Mouse (Mus musculus) intestine, postnatal 0 days (tissue): ENCODE measurements around the gene Ppard. TPM values are rescaled to one million over a fixed set of nuclear protein-coding genes. Genes with fewer than 3 reads are reported as not detected.

Experiments used
- ATAC-seq: fragments of 200-750 bp; cut with Nextera tagmentation; 2 replicates; pipeline ENCODE4 v1.8.0; 2017; ENCODE audit warnings: mild to moderate bottlenecking, moderate TSS enrichment, moderate library complexity
- H3K27ac ChIP-seq: fragments of 300-500 bp; sonication (generic); 2 replicates; pipeline ENCODE4 v1.5.1; 2014; ENCODE audit warnings: mild to moderate bottlenecking, low read depth, low read length, moderate library complexity
- H3K27me3 ChIP-seq: fragments of 300-500 bp; sonication (generic); replicated peaks from 2 replicates; pipeline ENCODE4 v1.6.1; 2014; ENCODE audit warnings: low read length, mixed read lengths; ENCODE audit not compliant: control insufficient read depth, insufficient read depth
- H3K36me3 ChIP-seq: fragments of 300-500 bp; sonication (generic); 2 replicates; pipeline ENCODE4 v1.6.1; 2014; ENCODE audit warnings: mild to moderate bottlenecking, moderate library complexity; ENCODE audit not compliant: control insufficient read depth, insufficient read depth
- H3K4me1 ChIP-seq: fragments of 300-500 bp; sonication (generic); replicated peaks from 2 replicates; pipeline ENCODE4 v1.6.1; 2014; ENCODE audit warnings: antibody characterized with exemption, low read length, mixed read lengths; ENCODE audit not compliant: control insufficient read depth, insufficient read depth
- H3K4me2 ChIP-seq: fragments of 300-500 bp; sonication (generic); replicated peaks from 2 replicates; pipeline ENCODE4 v1.6.1; 2014; ENCODE audit warnings: low read depth, mild to moderate bottlenecking, moderate library complexity
- H3K4me3 ChIP-seq: fragments of 300-500 bp; sonication (generic); 2 replicates; pipeline ENCODE4 v1.5.1; 2014; ENCODE audit warnings: low read depth, low read length
- H3K9ac ChIP-seq: fragments of 300-500 bp; sonication (generic); 2 replicates; pipeline ENCODE4 v1.6.1; 2014; ENCODE audit warnings: mild to moderate bottlenecking, low read depth, low read length
- H3K9me3 ChIP-seq: fragments of 300-500 bp; sonication (generic); 2 replicates; pipeline ENCODE4 v1.6.1; 2016; ENCODE audit warnings: mixed run types; ENCODE audit not compliant: control insufficient read depth
- CTCF ChIP-seq: sonication (generic); IDR thresholded peaks from 2 replicates; pipeline ENCODE4 v1.5.1; 2016; ENCODE audit warnings: low read depth, mild to moderate bottlenecking, control low read depth, antibody characterized with exemption, moderate library complexity
- WGBS: fragments of 180-500 bp; shearing (Covaris S2); extraction: QIAGEN DNeasy Blood & Tissue Kit; methylation state at CpG from one replicate; pipeline ENCODE4 v1.1.7; 2014; 5-methylcytosine and 5-hydroxymethylcytosine counted together
- polyA plus RNA-seq: library from polyadenylated mRNA; unstranded; fragments of >200 nt; fragmentation: Nextera tagmentation; extraction: Ambion mirVana; gene quantifications from 2 replicates; pipeline ENCODE4 v1.2.1, GENCODE M21; 2015

Gene Ppard
- polyA plus RNA-seq, 1 experiment from 2014 or later, result 1.7 TPM

DNA sequence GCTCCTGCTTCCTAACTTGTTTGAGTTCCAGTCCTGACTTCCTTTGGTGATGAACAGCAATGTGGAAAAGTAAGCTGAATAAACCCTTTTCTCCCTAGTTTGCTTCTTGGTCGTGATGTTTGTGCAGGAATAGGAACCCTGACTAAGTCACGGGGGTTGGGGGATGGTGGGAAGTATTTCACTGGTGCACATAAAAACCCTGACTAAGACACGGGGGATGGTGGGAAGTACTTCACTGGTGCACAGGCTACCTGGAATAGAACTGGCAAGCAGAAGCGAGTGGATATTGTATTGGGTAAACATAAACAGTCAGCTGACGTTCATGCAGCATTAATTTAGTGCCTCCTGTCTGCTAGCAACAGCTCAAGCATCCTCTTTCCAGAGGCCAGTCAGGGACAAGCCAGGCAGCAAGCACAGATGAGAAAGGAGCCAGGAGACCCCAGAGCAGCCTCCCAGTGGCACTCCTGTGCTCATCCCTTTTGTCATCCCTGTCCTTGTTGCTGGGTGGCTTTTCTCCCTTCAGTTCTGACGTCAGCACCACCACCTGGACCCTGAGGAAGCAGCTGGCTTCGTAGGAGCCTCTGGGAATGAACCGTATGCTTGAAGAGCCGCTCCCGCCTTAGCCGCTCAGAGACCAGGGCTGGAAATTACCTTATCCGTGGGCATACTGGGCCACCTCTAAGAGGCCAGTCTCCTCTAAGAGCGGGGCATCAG, 30.8 kb downstream of the Ppard start:
- Histone ChIP-seq H3K27ac (no peak overlapping the region), H3K4me3 (no peak overlapping the region), H3K4me2 (no peak overlapping the region), H3K9ac (no peak overlapping the region), H3K9me3 (no peaks in the 10 kb centered on the region), H3K36me3 (peaks cover 3% of the 10 kb centered on the region; the same call in 1 of the 2 replicates), H3K4me1 (no peaks in the 10 kb centered on the region), H3K27me3 (no peaks in the 10 kb centered on the region)
- ATAC-seq, result no peak
- TF ChIP-seq CTCF, result 0 out of 2 replicates have a peak, but pooled peaks have one; percentile 19
- WGBS, result 54% methylated on average over 13 of the region's 13 CpGs

DNA sequence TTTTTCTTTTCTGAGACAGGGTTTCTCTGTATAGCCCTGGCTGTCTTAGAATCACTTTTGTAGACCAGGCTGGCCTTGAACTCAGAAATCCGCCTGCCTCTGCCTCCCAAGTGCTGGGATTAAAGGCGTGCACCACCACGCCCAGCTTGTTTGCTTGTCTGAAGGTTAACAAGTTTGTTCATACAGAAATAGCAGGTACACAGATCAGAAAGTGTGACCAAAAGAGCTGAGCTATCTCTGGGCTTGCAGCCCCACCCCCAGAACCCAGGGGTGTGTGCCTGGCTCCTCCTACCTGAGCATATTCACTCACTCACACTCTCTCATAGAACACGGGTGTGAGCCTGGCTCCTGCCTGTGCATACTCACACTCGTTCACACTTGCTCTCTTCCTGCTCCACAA, 34.8 kb downstream of the Ppard start:
- no peaks in the 10 kb centered on the region for H3K27me3 ChIP-seq
- no peak for ATAC-seq

DNA sequence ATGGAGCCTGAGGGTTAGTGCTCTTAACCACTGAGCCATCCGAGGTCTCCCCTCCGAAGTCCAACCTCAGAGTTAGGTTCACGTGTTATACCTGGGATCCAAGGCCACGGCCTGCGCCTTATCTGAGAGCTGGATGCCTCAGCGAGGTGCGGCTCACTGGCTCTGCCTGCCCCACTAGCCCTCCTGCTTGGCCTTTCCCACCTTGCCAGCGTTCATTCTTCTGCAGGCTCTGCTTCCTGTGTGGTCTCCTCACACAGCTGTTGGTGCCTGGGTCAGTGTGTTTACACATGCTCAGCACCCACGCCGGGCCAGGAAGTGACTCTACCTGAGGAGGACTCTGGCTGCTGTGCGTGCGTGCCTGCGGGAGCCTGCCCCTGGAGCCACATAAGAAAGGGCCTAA, 37.7 kb downstream of the Ppard start:
- H3K9me3 ChIP-seq, result no peaks in the 10 kb centered on the region
- H3K4me1 ChIP-seq, result 0 out of 2 replicates have a peak, but pooled peaks cover 3% of the 10 kb centered on the region
- H3K27me3 ChIP-seq, result no peaks in the 10 kb centered on the region
- no peak for TF ChIP-seq CTCF
- 19% methylated on average over 13 of the region's 13 CpGs for WGBS
- H3K4me3 ChIP-seq, result no peak overlapping the region
- H3K4me2 ChIP-seq, result no peak overlapping the region
- H3K27ac ChIP-seq, result peak overlapping the region; percentile 35; the same call in 1 of the 2 replicates
- no peaks in the 10 kb centered on the region for H3K36me3 ChIP-seq
- H3K9ac ChIP-seq, result no peak overlapping the region; the same call in 1 of the 2 replicates
- ATAC-seq, result peak; percentile 40

More for the DNA sequence above, 34.8 kb downstream of the Ppard start:
- Histone ChIP-seq H3K36me3 (no peaks in the 10 kb centered on the region), H3K4me3 (no peak overlapping the region), H3K4me2 (no peak overlapping the region), H3K27ac (no peak overlapping the region), H3K9ac (no peak overlapping the region), H3K4me1 (0 out of 2 replicates have a peak, but pooled peaks cover 3% of the 10 kb centered on the region), H3K9me3 (no peaks in the 10 kb centered on the region)
- 80% methylated on average over 5 of the region's 5 CpGs for WGBS
- no peak for TF ChIP-seq CTCF

DNA sequence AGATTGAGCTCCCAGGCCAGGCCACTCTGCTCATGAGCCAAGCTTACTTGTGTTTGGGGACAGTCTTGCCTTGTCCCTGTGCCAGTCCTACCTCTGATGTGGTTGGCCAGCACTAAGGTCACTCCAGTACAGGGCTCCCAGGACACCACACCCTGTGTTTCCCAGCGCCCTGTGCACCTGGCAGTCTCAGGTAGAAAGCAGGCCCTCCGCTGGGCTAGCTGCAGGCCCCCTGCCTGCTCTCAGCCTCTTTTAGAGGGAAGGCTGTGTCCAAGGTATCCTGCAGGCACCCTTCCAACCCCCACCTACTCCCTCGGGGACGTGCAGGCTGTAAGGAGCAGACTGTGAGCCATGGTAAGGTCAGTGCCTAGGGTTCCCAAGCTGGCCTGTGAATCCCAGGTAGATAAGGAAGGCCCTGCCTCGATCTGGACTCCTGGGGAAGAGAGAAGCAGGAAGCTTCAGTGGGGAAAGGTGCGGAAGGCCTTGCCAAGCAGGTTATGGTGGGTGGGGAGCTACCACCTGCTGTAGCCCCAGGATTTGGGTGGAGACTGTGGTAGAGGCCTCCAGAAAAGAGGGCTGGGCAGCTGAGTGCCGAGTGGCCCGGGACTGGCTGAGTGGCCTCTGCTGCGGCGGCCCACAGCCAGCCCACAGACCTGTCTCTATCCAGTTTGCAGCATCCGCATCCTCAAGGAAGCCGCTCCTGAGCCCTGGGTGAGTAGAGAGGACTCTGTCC, 39.2 kb downstream of the Ppard start:
- Histone ChIP-seq H3K4me2 (peak overlapping the region; percentile 43), H3K9ac (no peak overlapping the region; the same call in 1 of the 2 replicates), H3K4me1 (0 out of 2 replicates have a peak, but pooled peaks cover 3% of the 10 kb centered on the region), H3K9me3 (no peaks in the 10 kb centered on the region), H3K27me3 (no peaks in the 10 kb centered on the region), H3K4me3 (peak overlapping the region; percentile 13; the same call in 1 of the 2 replicates), H3K27ac (peak overlapping the region; percentile 87), H3K36me3 (no peaks in the 10 kb centered on the region; the same call in 1 of the 2 replicates)
- WGBS, result 48% methylated on average over 12 of the region's 12 CpGs
- ATAC-seq, result peak; percentile 82
- TF ChIP-seq CTCF, result no peak

DNA sequence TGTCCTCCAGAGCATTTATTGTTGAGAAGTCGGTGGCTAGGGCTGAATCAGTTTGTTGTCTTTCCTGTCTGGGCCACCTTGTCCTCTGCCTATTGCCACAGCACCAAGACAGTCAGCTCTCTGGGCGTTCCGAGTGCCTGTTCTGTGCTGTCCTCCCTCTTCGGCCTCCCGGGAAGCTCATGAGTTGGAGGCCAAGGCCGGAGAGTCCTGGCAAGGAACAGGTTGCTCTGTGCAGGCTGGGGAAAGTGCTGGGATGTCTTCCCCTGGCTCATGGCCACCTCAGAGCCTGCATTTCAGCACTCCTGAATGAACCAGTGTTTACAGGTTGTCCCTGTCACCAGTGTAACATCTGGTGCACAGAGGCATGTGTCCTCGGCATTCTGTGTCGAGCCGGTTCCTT, 39.8 kb downstream of the Ppard start:
- H3K27ac ChIP-seq, result peak overlapping the region; percentile 87
- 43% methylated on average over 9 of the region's 9 CpGs for WGBS

DNA sequence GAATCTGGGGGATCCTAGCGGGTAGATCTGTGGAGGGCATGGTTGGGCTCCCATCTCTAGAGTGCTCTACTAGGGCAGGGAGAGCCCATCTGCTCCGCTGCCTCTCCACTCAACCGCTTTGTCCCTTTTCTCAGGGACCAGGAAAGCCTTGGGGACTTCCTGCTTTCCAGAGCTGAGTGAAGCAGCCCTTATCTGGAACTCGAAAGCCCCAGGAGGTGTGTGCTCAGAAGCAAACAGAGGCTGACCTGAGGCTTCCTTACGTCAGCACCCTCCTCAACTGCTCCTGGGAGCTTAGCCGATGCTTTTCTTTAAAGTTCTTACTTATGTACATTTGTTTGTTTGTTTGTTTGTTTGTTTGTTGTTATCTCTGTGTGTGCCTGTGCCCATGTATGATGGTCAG, 40.3 kb downstream of the Ppard start:
- no peak for ATAC-seq
- Histone ChIP-seq H3K9ac (0 out of 2 replicates have a peak overlapping the region, but pooled peaks have one; percentile 1), H3K4me2 (peak overlapping the region; percentile 43)

More for the DNA sequence above, 39.8 kb downstream of the Ppard start:
- Histone ChIP-seq H3K36me3 (no peaks in the 10 kb centered on the region; the same call in 1 of the 2 replicates), H3K9me3 (no peaks in the 10 kb centered on the region), H3K4me1 (0 out of 2 replicates have a peak, but pooled peaks cover 3% of the 10 kb centered on the region), H3K4me3 (peak overlapping the region; percentile 13; the same call in 1 of the 2 replicates), H3K9ac (0 out of 2 replicates have a peak overlapping the region, but pooled peaks have one; percentile 1), H3K27me3 (no peaks in the 10 kb centered on the region), H3K4me2 (peak overlapping the region; percentile 43)
- no peak for ATAC-seq
- no peak for TF ChIP-seq CTCF

More for the DNA sequence above, 40.3 kb downstream of the Ppard start:
- Histone ChIP-seq H3K4me1 (0 out of 2 replicates have a peak, but pooled peaks cover 3% of the 10 kb centered on the region), H3K36me3 (no peaks in the 10 kb centered on the region; the same call in 1 of the 2 replicates), H3K9me3 (no peaks in the 10 kb centered on the region), H3K27ac (peak overlapping the region; percentile 87), H3K27me3 (no peaks in the 10 kb centered on the region), H3K4me3 (peak overlapping the region; percentile 13; the same call in 1 of the 2 replicates)
- no peak for TF ChIP-seq CTCF
- WGBS, result 35% methylated on average over 6 of the region's 6 CpGs
